19 mouse cellular contexts compared by ENCODE assay signal in genomic region chr17:35259621-35260020, GRCm38 (mm10). TPM values are rescaled to one million over a fixed set of nuclear protein-coding genes. Genes with fewer than 3 reads are reported as not detected.
A peak's percentile ranks its signal among the peaks of the same experiment; 100 is the strongest.
DNase-seq lines count a peak whose midpoint lies in the region; ATAC-seq and TF ChIP-seq lines count a peak whose summit lies in the region.
"Had no signal": no experiment of that assay in that cellular context is flagged by ENCODE, and none has a peak within 500 bp of the region (broad histone marks: within the 10 kb centered on the region; RNA-seq: fewer than 3 reads in every experiment).

No protein-coding gene starts in this region.

- H3K9ac ChIP-seq in intestine, embryonic 16.5 days (ENCODE audit: low read depth, low read length): no peak overlapping the region
- no peak overlapping the region for H3K9ac ChIP-seq in intestine, embryonic 15.5 days
- no peak overlapping the region for H3K9ac ChIP-seq in stomach, embryonic 15.5 days
- H3K9ac ChIP-seq in stomach, postnatal 0 days (ENCODE audit: low read length): no peak overlapping the region
- H3K9ac ChIP-seq: hindbrain, embryonic 13.5 days; lung, embryonic 15.5 days; neural tube, embryonic 13.5 days had no signal

- H3K36me3 ChIP-seq in intestine, embryonic 16.5 days (ENCODE audit: control insufficient read depth, insufficient read depth, low read length): no peaks in the 10 kb centered on the region
- H3K36me3 ChIP-seq in intestine, embryonic 15.5 days: no peaks in the 10 kb centered on the region
- no peaks in the 10 kb centered on the region for H3K36me3 ChIP-seq in stomach, embryonic 15.5 days
- no peaks in the 10 kb centered on the region for H3K36me3 ChIP-seq in stomach, postnatal 0 days (ENCODE audit: control insufficient read depth, insufficient read depth, low read length)
- H3K36me3 ChIP-seq: lung, embryonic 15.5 days had no signal

- no peaks in the 10 kb centered on the region for H3K9me3 ChIP-seq in intestine, embryonic 16.5 days (ENCODE audit: control insufficient read depth, low read length)
- H3K9me3 ChIP-seq in intestine, embryonic 15.5 days: no peaks in the 10 kb centered on the region
- no peaks in the 10 kb centered on the region for H3K9me3 ChIP-seq in stomach, embryonic 15.5 days
- no peaks in the 10 kb centered on the region for H3K9me3 ChIP-seq in stomach, postnatal 0 days (ENCODE audit: control insufficient read depth, low read length)
- H3K9me3 ChIP-seq: forebrain, embryonic 10.5 days; G1E; hindbrain, embryonic 13.5 days; lung, embryonic 15.5 days; neural tube, embryonic 13.5 days had no signal

- H3K27ac ChIP-seq in intestine, embryonic 16.5 days (ENCODE audit: low read length): 0 out of 2 replicates have a peak overlapping the region, but pooled peaks have one; percentile 10
- no peak overlapping the region for H3K27ac ChIP-seq in intestine, embryonic 15.5 days
- H3K27ac ChIP-seq in stomach, embryonic 15.5 days: 0 out of 2 replicates have a peak overlapping the region, but pooled peaks have one; percentile 48
- H3K27ac ChIP-seq in stomach, postnatal 0 days (replicated peaks): no peak overlapping the region
- H3K27ac ChIP-seq: forebrain, embryonic 10.5 days; hindbrain, embryonic 13.5 days; left cerebral cortex, adult 2 months; lung, embryonic 15.5 days; neural tube, embryonic 13.5 days had no signal

- ATAC-seq in intestine, embryonic 16.5 days: no peak
- no peak for ATAC-seq in intestine, embryonic 15.5 days
- no peak for ATAC-seq in stomach, embryonic 15.5 days (ENCODE audit: insufficient read depth, low FRiP score, low read depth)
- no peak for ATAC-seq in stomach, postnatal 0 days (ENCODE audit: low FRiP score, low TSS enrichment)

- no peak overlapping the region for H3K4me2 ChIP-seq in intestine, embryonic 16.5 days (ENCODE audit: low read depth, low read length)
- H3K4me2 ChIP-seq in intestine, embryonic 15.5 days (replicated peaks): no peak overlapping the region
- H3K4me2 ChIP-seq in stomach, embryonic 15.5 days: no peak overlapping the region
- no peak overlapping the region for H3K4me2 ChIP-seq in stomach, postnatal 0 days (replicated peaks; ENCODE audit: low read depth)
- H3K4me2 ChIP-seq: hindbrain, embryonic 13.5 days; lung, embryonic 15.5 days; neural tube, embryonic 13.5 days had no signal

- TF ChIP-seq EP300 in stomach, postnatal 0 days (optimal IDR thresholded peaks at IDR 0.05): no peak

- no peak overlapping the region for H3K4me3 ChIP-seq in intestine, embryonic 16.5 days (ENCODE audit: low read length)
- H3K4me3 ChIP-seq in intestine, embryonic 15.5 days (replicated peaks): no peak overlapping the region
- no peak overlapping the region for H3K4me3 ChIP-seq in stomach, embryonic 15.5 days (replicated peaks)
- H3K4me3 ChIP-seq in stomach, postnatal 0 days (ENCODE audit: low read depth, low read length): no peak overlapping the region
- H3K4me3 ChIP-seq: forebrain, embryonic 10.5 days; hindbrain, embryonic 13.5 days; left cerebral cortex, adult 2 months; lung, embryonic 15.5 days; neural tube, embryonic 13.5 days had no signal

- 67% methylated on average over 4 of the region's 4 CpGs for WGBS in intestine, embryonic 16.5 days
- 69% methylated on average over 4 of the region's 4 CpGs for WGBS in intestine, embryonic 15.5 days
- WGBS in stomach, embryonic 15.5 days: 80% methylated on average over 4 of the region's 4 CpGs
- 56% methylated on average over 4 of the region's 4 CpGs for WGBS in stomach, postnatal 0 days

- peak; percentile 10 for DNase-seq in cerebellum, adult 9-10 months
- DNase-seq in cerebellum, adult 8-10 months: no peak
- DNase-seq in stomach, postnatal 0 days (ENCODE audit: low spot score): no peak
- DNase-seq in ovary, postnatal 36 days (ENCODE audit: low spot score): no peak
- DNase-seq: adrenal gland, postnatal 25 days; cerebellum, postnatal 25 days; left cerebral cortex, postnatal 4 days; midbrain, embryonic 14.5 days; right cerebral cortex, postnatal 14 days had no signal

- no peaks in the 10 kb centered on the region for H3K4me1 ChIP-seq in intestine, embryonic 16.5 days (ENCODE audit: control insufficient read depth, insufficient read depth, low read length)
- H3K4me1 ChIP-seq in intestine, embryonic 15.5 days (replicated peaks): peaks cover 4% of the 10 kb centered on the region; the same call in 1 of the 2 replicates
- H3K4me1 ChIP-seq in stomach, embryonic 15.5 days: peaks cover 7% of the 10 kb centered on the region; the same call in 1 of the 2 replicates
- no peaks in the 10 kb centered on the region for H3K4me1 ChIP-seq in stomach, postnatal 0 days (replicated peaks; ENCODE audit: control insufficient read depth, insufficient read depth)

- no peak for TF ChIP-seq CTCF in stomach, postnatal 0 days (IDR thresholded peaks at IDR 0.05; ENCODE audit: low read depth)

- H3K27me3 ChIP-seq in intestine, embryonic 16.5 days (replicated peaks; ENCODE audit: control insufficient read depth, insufficient read depth, low read length): no peaks in the 10 kb centered on the region
- peaks cover 9% of the 10 kb centered on the region for H3K27me3 ChIP-seq in intestine, embryonic 15.5 days (replicated peaks)
- H3K27me3 ChIP-seq in stomach, embryonic 15.5 days (replicated peaks): 0 out of 2 replicates have a peak, but pooled peaks cover 3% of the 10 kb centered on the region
- H3K27me3 ChIP-seq in stomach, postnatal 0 days (ENCODE audit: control insufficient read depth, insufficient read depth, low read length): no peaks in the 10 kb centered on the region

RNA-seq across cellular contexts. Expression of gene H2-D1, which starts 2.9 kb away (rescaled TPM):
- 238 and 255 TPM in 2 replicates for polyA plus RNA-seq in intestine, embryonic 16.5 days (2015; fragmentation: Nextera tagmentation; extraction: Ambion mirVana)
- polyA plus RNA-seq in intestine, embryonic 15.5 days (2015; fragmentation: Nextera tagmentation; extraction: Ambion mirVana): 148 and 190 TPM in 2 replicates
- 135 and 148 TPM in 2 replicates for polyA plus RNA-seq in stomach, embryonic 15.5 days (2015; fragmentation: Nextera tagmentation; extraction: Ambion mirVana)
- polyA plus RNA-seq in stomach, postnatal 0 days (2015; fragmentation: Nextera tagmentation; extraction: Ambion mirVana): 303 and 307 TPM in 2 replicates

RNA-seq across cellular contexts. Expression of gene Ddx39b, which starts 18.1 kb away (rescaled TPM):
- 325 and 376 TPM in 2 replicates for polyA plus RNA-seq in intestine, embryonic 16.5 days (2015; fragmentation: Nextera tagmentation; extraction: Ambion mirVana)
- polyA plus RNA-seq in intestine, embryonic 15.5 days (2015; fragmentation: Nextera tagmentation; extraction: Ambion mirVana): 382 and 388 TPM in 2 replicates
- polyA plus RNA-seq in stomach, embryonic 15.5 days (2015; fragmentation: Nextera tagmentation; extraction: Ambion mirVana): 361 and 392 TPM in 2 replicates
- polyA plus RNA-seq in stomach, postnatal 0 days (2015; fragmentation: Nextera tagmentation; extraction: Ambion mirVana): 143 and 145 TPM in 2 replicates

RNA-seq across cellular contexts. Expression of gene Nfkbil1, which starts 24.0 kb away (rescaled TPM):
- 8.9 and 9.2 TPM in 2 replicates for polyA plus RNA-seq in intestine, embryonic 16.5 days (2015; fragmentation: Nextera tagmentation; extraction: Ambion mirVana)
- 9.9 and 11.0 TPM in 2 replicates for polyA plus RNA-seq in intestine, embryonic 15.5 days (2015; fragmentation: Nextera tagmentation; extraction: Ambion mirVana)
- polyA plus RNA-seq in stomach, embryonic 15.5 days (2015; fragmentation: Nextera tagmentation; extraction: Ambion mirVana): 12.5 and 14.1 TPM in 2 replicates
- 7.4 and 7.5 TPM in 2 replicates for polyA plus RNA-seq in stomach, postnatal 0 days (2015; fragmentation: Nextera tagmentation; extraction: Ambion mirVana)

RNA-seq across cellular contexts. Expression of gene Atp6v1g2, which starts 26.2 kb away (rescaled TPM):
- 4.7 and 4.8 TPM in 2 replicates for polyA plus RNA-seq in intestine, embryonic 16.5 days (2015; fragmentation: Nextera tagmentation; extraction: Ambion mirVana)
- polyA plus RNA-seq in intestine, embryonic 15.5 days (2015; fragmentation: Nextera tagmentation; extraction: Ambion mirVana): 4.1 and 4.3 TPM in 2 replicates
- 5.1 and 5.9 TPM in 2 replicates for polyA plus RNA-seq in stomach, embryonic 15.5 days (2015; fragmentation: Nextera tagmentation; extraction: Ambion mirVana)
- polyA plus RNA-seq in stomach, postnatal 0 days (2015; fragmentation: Nextera tagmentation; extraction: Ambion mirVana): 3.0 and 3.6 TPM in 2 replicates

RNA-seq across cellular contexts. Expression of gene Gm16181, which starts 39.0 kb away (rescaled TPM):
- polyA plus RNA-seq in intestine, embryonic 16.5 days (2015; fragmentation: Nextera tagmentation; extraction: Ambion mirVana): 0.29 and 0.46 TPM in 2 replicates
- polyA plus RNA-seq in intestine, embryonic 15.5 days (2015; fragmentation: Nextera tagmentation; extraction: Ambion mirVana): 0.59 and 0.81 TPM in 2 replicates
- 0.86 TPM in 1 of 2 replicates, not detected in the other for polyA plus RNA-seq in stomach, embryonic 15.5 days (2015; fragmentation: Nextera tagmentation; extraction: Ambion mirVana)
- polyA plus RNA-seq in stomach, postnatal 0 days (2015; fragmentation: Nextera tagmentation; extraction: Ambion mirVana): 0.27 and 0.33 TPM in 2 replicates
- polyA plus RNA-seq: forebrain, embryonic 10.5 days; G1E; liver, adult 2 months; midbrain, embryonic 14.5 days had no signal

Comparison
In these comparisons a context has a peak if more than half of its experiments do, and no peak if none do; other contexts are left out.
1. H3K27ac ChIP-seq: peak in intestine, embryonic 16.5 days (single experiment) and stomach, embryonic 15.5 days (single experiment); none in intestine, embryonic 15.5 days (single experiment) and stomach, postnatal 0 days (single experiment).